Mouse (Mus musculus) bone marrow macrophage, adult 2 months (primary cell): ENCODE measurements around the gene Ifi213.
"Not testable (repeated sequence)": the region's sequence is repeated elsewhere in the genome, so short reads cannot be mapped to it uniquely, and the experiment has no call there.

Experiments used
- CTCF ChIP-seq: IDR thresholded peaks from 2 replicates; pipeline ENCODE4 v1.5.1; 2012; ENCODE audit warnings: low read depth, mild to moderate bottlenecking, low read length, moderate library complexity
- POLR2A ChIP-seq: IDR thresholded peaks from 2 replicates; pipeline ENCODE4 v1.6.1; 2012; ENCODE audit warnings: mild to moderate bottlenecking, low read depth, low read length, borderline replicate concordance

- TF ChIP-seq CTCF, POLR2A: not testable (repeated sequence)
These were observed 63.3 kb downstream of the Ifi213 start, which contains the start of gene Ifi214 for GRCm38 (mm10) chr1:173535791-173536190.
